Mouse (Mus musculus): Measurements from ENCODE around the gene Myl10.

DNA sequence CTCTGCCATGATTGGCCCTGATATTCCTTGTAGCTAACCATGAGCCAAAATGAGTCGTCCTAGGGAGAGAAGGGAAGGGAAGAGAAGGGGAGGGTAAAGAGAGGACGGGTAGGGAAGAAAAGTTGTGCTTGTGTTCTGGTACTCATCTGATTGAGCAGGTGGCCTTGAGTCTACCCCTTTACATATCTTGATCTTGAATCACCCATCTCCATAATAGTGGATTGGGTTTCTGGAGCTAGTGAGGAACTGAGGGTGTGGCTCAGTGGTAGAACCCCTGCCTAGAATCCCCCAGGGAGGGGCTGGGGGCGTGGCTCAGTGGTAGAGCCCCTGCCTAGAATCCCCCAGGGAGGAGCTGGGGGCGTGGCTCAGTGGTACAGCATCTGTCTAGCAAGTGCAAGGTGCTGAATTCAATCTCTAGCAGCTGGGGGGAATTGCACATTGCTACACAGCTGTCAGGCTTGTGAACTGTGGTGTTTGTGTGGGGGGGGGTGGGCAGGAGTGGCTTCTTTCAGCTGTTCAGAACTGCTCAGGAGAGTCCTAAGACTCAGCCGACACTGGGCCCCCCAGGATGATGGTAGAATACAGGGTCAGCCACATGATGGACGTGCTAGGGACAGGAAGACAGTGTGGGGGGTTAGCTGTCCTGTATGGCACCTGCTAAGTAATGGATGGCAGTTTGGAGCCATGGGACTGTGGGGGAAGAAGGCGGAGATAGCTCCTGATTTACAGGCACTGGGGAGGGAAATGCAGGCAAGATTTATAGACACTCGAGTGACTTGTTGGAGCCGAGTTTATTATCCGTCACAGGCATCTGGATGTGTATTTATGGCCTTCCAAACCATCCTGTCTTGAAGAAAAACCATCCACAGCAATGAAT is 24.0 kb downstream of the Myl10 start:
- TF ChIP-seq GATA1 (IDR thresholded peaks at IDR 0.05; ENCODE audit: borderline replicate concordance, low read length) (no peak), CTCF (IDR thresholded peaks at IDR 0.05; ENCODE audit: low read depth, low read length) (no peak)

Data from G1E (cell line).